Mouse (Mus musculus): ENCODE data around the gene Tmc6. TPM values are rescaled to one million over a fixed set of nuclear protein-coding genes. Genes with fewer than 3 reads are reported as not detected.
A peak's percentile ranks its signal among the peaks of the same experiment; 100 is the strongest.

The Tmc6 gene
- polyA plus RNA-seq (2012; rRNA removed) = 10.9 and 13.7 TPM in 2 replicates

DNA sequence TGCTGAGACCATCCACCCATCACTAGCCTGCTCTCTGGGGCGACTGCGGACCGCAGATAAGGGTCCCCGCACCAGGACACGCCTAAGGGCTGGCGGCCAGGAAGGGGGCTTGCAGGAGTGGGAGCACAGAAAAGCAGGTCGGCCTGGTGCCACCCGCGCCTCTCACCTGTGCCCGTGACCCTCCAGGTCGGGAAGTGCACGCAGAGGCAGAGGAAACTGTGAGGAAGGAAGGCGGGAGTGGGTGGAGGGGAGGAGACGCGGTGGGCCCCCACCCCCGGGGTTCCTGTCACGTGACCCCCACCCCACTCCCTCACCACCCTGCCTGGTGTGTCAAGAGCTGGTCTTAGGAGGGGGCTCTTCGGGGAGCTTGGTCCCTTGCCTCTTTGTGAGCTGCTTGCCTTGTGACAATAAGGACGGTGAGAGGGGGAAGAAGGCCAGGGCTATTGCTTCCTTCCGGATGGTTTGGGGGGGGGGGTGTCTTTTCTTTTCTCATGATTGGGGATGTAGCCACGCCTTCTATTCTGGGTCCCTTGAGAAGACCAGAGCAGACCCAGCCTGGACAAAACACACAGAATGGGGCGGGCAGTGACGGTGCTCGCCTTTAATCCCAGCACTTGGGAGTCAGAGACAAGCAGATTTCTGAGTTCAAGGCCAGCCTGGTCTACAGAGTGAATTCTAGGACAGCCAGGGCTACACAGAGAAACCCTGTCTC is at the start of gene Tmc6, which contains the start of gene Tmc8:
Gene Tmc6, minus strand, starts transcription at position 206 of the 712 bp plus-strand sequence.
Gene Tmc8, plus strand, starts transcription at position 84 of the 712 bp plus-strand sequence.
- peaks cover 5% of the 10 kb centered on the region; the same call in 1 of the 2 replicates for H3K27me3 ChIP-seq (ENCODE audit: control insufficient read depth, insufficient read depth, low read length)
- TF ChIP-seq CTCF (IDR thresholded peaks at IDR 0.05; ENCODE audit: borderline replicate concordance, insufficient read depth, low read depth, low read length) (no peak), POLR2A (IDR thresholded peaks at IDR 0.05; ENCODE audit: borderline replicate concordance, insufficient read depth, low read length) (no peak)

DNA sequence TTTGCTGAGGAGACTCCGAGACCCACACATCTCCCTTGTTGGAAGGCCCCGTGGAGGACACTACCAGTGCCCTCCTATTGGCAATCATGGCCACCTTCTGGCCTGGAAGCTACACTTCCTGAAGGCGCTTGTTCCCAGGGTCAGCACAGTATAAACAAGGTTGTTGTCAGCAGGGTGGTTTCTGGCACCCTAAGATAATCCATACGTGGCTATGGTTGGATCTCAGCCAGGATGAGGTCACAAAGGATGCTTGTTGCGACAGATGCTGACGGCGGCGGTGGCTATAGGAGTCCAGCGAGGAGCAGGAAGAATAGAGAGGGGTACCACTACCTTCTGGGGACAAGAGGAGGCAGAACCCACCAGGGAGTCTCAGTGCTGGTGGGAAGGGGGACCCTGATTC is 48.4 kb upstream of the Tmc6 start:
- no peak overlapping the region for H3K4me3 ChIP-seq (replicated peaks; ENCODE audit: insufficient read depth, low read depth, low read length)
- H3K4me1 ChIP-seq (ENCODE audit: control insufficient read depth, insufficient read depth, low read length) = peaks cover 8% of the 10 kb centered on the region; the same call in 1 of the 2 replicates
- no peaks in the 10 kb centered on the region; the same call in 1 of the 2 replicates for H3K27me3 ChIP-seq (ENCODE audit: control insufficient read depth, insufficient read depth, low read length)
- no peak for TF ChIP-seq POLR2A (IDR thresholded peaks at IDR 0.05; ENCODE audit: borderline replicate concordance, insufficient read depth, low read length)
- TF ChIP-seq CTCF (IDR thresholded peaks at IDR 0.05; ENCODE audit: borderline replicate concordance, insufficient read depth, low read depth, low read length) = no peak
- WGBS = 70% methylated on average over 9 of the region's 9 CpGs
- DNase-seq = no peak
- no peak overlapping the region for H3K27ac ChIP-seq (ENCODE audit: insufficient read depth, low read length)

More for the DNA sequence above, at the start of gene Tmc6, which contains the start of gene Tmc8:
- Histone ChIP-seq H3K27ac (ENCODE audit: insufficient read depth, low read length) (no peak within 1 kb of the TSS), H3K4me1 (ENCODE audit: control insufficient read depth, insufficient read depth, low read length) (peaks cover 5% of the 10 kb centered on the region; the same call in 1 of the 2 replicates), H3K4me3 (replicated peaks; ENCODE audit: insufficient read depth, low read depth, low read length) (no peak within 1 kb of the TSS)
- 57% methylated on average over 24 of the region's 24 CpGs for WGBS
- DNase-seq = no peak

DNA sequence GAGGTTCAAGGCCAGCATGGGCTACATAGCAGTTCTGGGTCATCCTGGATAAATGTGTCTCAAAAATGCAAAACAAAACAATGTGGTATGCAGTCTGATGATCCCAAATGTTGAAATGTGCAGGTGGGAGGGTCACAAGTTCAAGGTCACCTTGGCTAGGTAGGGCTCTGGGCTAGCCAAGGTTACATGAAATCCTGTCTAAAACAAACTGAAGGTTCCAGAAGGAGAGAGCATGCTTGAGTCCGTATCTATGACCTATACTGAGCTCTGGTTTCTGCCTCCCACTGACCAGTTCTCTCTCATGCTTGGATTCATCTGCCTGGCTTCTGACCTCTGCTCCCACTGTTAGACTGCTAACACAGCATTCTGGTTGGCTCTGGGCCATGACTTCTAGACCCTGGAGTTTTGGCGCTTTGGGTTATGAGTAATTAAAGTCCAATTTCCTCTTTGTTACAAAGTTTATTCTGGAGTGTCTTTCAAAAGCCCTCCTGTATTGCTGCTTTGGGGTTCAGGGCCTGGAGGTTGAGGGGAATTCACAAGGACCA is 47.7 kb upstream of the Tmc6 start:
- Histone ChIP-seq H3K27ac (ENCODE audit: insufficient read depth, low read length) (no peak overlapping the region), H3K27me3 (ENCODE audit: control insufficient read depth, insufficient read depth, low read length) (no peaks in the 10 kb centered on the region; the same call in 1 of the 2 replicates), H3K4me1 (ENCODE audit: control insufficient read depth, insufficient read depth, low read length) (peaks cover 10% of the 10 kb centered on the region; the same call in 1 of the 2 replicates), H3K4me3 (replicated peaks; ENCODE audit: insufficient read depth, low read depth, low read length) (no peak overlapping the region)
- no peak for TF ChIP-seq CTCF (IDR thresholded peaks at IDR 0.05; ENCODE audit: borderline replicate concordance, insufficient read depth, low read depth, low read length)
- TF ChIP-seq POLR2A (IDR thresholded peaks at IDR 0.05; ENCODE audit: borderline replicate concordance, insufficient read depth, low read length) = no peak
- 72% methylated on average over 2 of the region's 2 CpGs for WGBS
- no peak for DNase-seq

DNA sequence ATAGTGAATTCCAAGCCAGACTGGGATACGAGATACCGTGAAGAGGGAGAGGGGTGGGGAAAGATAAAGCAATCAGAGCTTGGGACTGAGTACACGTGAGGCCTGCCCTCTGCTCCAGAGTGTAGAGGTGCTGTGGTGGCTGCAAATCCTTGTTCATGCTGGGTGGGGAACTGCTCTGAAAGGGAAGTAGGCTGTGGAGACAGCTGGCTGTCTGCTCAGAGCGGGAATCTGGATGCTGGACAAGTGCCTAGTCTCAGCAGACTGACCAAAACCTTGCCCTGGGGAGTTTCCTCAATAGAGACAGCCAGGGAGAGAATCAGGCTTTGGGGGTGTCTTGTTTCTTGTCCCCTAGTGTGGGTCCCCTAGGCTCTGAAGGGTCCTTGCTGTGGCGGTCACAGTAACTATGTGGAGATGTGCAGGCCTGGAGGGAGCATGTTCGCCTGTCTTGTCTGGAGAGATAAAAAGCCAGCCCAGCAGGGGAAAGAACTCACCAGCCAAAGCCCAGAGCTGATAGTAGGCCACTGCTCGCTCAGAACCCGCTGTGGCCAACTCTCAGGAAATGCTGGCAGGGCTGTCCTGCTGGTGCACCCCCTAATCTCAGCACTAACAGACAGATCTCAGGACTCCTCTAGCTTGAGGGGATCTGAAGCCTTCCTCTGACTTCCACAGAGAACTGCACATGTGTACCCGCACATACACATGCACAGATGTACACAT is 47.0 kb upstream of the Tmc6 start:
- WGBS = 48% methylated on average over 9 of the region's 9 CpGs
- H3K27ac ChIP-seq (ENCODE audit: insufficient read depth, low read length) = no peak overlapping the region
- peaks cover 10% of the 10 kb centered on the region; the same call in 1 of the 2 replicates for H3K4me1 ChIP-seq (ENCODE audit: control insufficient read depth, insufficient read depth, low read length)
- H3K27me3 ChIP-seq (ENCODE audit: control insufficient read depth, insufficient read depth, low read length) = no peaks in the 10 kb centered on the region; the same call in 1 of the 2 replicates
- no peak for TF ChIP-seq CTCF (IDR thresholded peaks at IDR 0.05; ENCODE audit: borderline replicate concordance, insufficient read depth, low read depth, low read length)
- no peak for TF ChIP-seq POLR2A (IDR thresholded peaks at IDR 0.05; ENCODE audit: borderline replicate concordance, insufficient read depth, low read length)
- no peak overlapping the region for H3K4me3 ChIP-seq (replicated peaks; ENCODE audit: insufficient read depth, low read depth, low read length)
- DNase-seq = peak in 1 of 2 experiments; percentile 28

DNA sequence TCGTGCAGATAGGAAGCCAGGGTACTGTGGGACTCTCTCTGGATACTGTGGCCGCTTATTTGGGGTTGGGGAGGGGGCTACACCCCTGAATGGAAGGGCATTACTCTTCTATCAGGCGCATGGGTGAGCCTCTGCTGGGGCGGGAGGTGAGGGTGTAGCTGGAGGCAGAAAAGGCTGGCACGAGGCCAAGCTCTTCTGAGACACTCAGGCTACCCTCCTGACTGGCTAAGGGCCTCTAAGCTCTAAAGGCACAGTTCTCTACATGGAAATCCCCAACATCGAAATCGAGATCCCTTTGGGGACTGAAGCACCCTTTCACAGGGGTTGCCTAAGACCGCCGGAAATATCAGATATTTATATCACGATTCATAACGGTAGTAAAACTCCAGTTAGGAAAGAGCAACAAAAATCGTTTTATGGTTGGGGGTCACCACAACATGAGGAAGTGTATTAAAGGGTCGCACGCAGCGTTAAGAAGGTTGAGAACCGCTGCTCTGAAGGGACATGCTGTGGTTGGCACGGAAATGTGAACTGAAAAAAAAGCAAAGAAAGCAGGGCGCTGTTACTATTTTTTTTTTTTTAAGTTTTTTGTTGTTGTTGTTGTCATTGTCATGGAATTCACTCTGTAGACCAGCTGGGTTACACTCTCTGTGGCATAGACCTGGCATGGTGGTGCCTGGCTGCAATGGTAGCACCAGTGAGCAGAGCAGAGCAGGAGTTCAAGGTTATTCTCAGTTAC is 46.3 kb upstream of the Tmc6 start:
- 60% methylated on average over 18 of the region's 18 CpGs for WGBS
- no peaks in the 10 kb centered on the region; the same call in 1 of the 2 replicates for H3K27me3 ChIP-seq (ENCODE audit: control insufficient read depth, insufficient read depth, low read length)
- H3K4me1 ChIP-seq (ENCODE audit: control insufficient read depth, insufficient read depth, low read length) = peaks cover 10% of the 10 kb centered on the region; the same call in 1 of the 2 replicates
- H3K4me3 ChIP-seq (replicated peaks; ENCODE audit: insufficient read depth, low read depth, low read length) = no peak overlapping the region
- H3K27ac ChIP-seq (ENCODE audit: insufficient read depth, low read length) = no peak overlapping the region
- no peak for DNase-seq
- TF ChIP-seq POLR2A (IDR thresholded peaks at IDR 0.05; ENCODE audit: borderline replicate concordance, insufficient read depth, low read length) = no peak
- no peak for TF ChIP-seq CTCF (IDR thresholded peaks at IDR 0.05; ENCODE audit: borderline replicate concordance, insufficient read depth, low read depth, low read length)

DNA sequence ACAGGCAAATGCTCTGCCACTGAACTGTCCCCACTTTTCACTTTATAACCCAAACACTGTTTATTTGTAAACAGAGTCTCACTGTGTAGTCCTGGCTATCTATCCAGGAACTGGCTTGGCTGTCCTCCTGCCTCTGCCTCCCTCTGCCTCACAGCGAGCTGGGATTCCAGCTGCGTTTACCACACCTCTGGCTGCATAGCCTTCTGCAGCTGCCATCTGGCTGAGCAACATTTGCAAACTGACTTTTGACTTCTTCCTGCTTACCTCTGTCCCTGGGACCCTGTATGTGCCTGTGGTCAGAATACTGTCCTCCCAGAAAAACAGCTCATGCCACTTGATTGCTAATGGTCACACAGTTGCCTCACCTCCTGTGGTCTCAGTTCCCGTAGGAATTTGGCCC is 45.4 kb upstream of the Tmc6 start:
- peaks cover 10% of the 10 kb centered on the region; the same call in 1 of the 2 replicates for H3K4me1 ChIP-seq (ENCODE audit: control insufficient read depth, insufficient read depth, low read length)
- TF ChIP-seq POLR2A (IDR thresholded peaks at IDR 0.05; ENCODE audit: borderline replicate concordance, insufficient read depth, low read length) (no peak), CTCF (IDR thresholded peaks at IDR 0.05; ENCODE audit: borderline replicate concordance, insufficient read depth, low read depth, low read length) (no peak)
- H3K4me3 ChIP-seq (replicated peaks; ENCODE audit: insufficient read depth, low read depth, low read length) = no peak overlapping the region
- WGBS = 64% methylated on average over 3 of the region's 3 CpGs
- H3K27ac ChIP-seq (ENCODE audit: insufficient read depth, low read length) = no peak overlapping the region
- no peaks in the 10 kb centered on the region; the same call in 1 of the 2 replicates for H3K27me3 ChIP-seq (ENCODE audit: control insufficient read depth, insufficient read depth, low read length)
- no peak for DNase-seq

GRCm38 (mm10) chr11:117826916-117827315 is 44.9 kb upstream of the Tmc6 start:
- Histone ChIP-seq H3K27me3 (ENCODE audit: control insufficient read depth, insufficient read depth, low read length) (no peaks in the 10 kb centered on the region; the same call in 1 of the 2 replicates), H3K4me3 (replicated peaks; ENCODE audit: insufficient read depth, low read depth, low read length) (no peak overlapping the region), H3K4me1 (ENCODE audit: control insufficient read depth, insufficient read depth, low read length) (peaks cover 10% of the 10 kb centered on the region; the same call in 1 of the 2 replicates), H3K27ac (ENCODE audit: insufficient read depth, low read length) (no peak overlapping the region)
- 84% methylated on average over 8 of the region's 8 CpGs for WGBS
- TF ChIP-seq POLR2A (IDR thresholded peaks at IDR 0.05; ENCODE audit: borderline replicate concordance, insufficient read depth, low read length) (no peak), CTCF (IDR thresholded peaks at IDR 0.05; ENCODE audit: borderline replicate concordance, insufficient read depth, low read depth, low read length) (no peak)
- no peak for DNase-seq
